Mouse (Mus musculus) MEL (cell line): Measurements from ENCODE around the gene Rbms2. TPM values are rescaled to one million over a fixed set of nuclear protein-coding genes. Genes with fewer than 3 reads are reported as not detected.
"Not testable (repeated sequence)": the region's sequence is repeated elsewhere in the genome, so short reads cannot be mapped to it uniquely, and the experiment has no call there.

Experiments used
- DNase-seq: peaks from one replicate; pipeline ENCODE4 v3.0.0; 2011; ENCODE audit warnings: low read depth, low spot score
- H3K27ac ChIP-seq: 2 replicates; pipeline ENCODE4 v1.5.1; 2012; ENCODE audit warnings: low read depth, mild to moderate bottlenecking, control low read depth, low read length, moderate library complexity; ENCODE audit not compliant: control insufficient read depth
- H3K27me3 ChIP-seq, 2 experiments: fragments of 150-350 bp in 1 of 2; sonication (generic) in 1 of 2; 2 replicates each; pipeline ENCODE4 v1.6.1; 2012; ENCODE audit warnings: low read length in 2 of 2, mild to moderate bottlenecking in 2 of 2, improper control_type of control experiment in 1 of 2, moderate library complexity in 1 of 2; ENCODE audit not compliant: insufficient read depth in 2 of 2, control insufficient read depth in 1 of 2
- H3K36me3 ChIP-seq, 2 experiments: 2 replicates each; pipeline ENCODE4 v1.6.1; 2012 to 2014; ENCODE audit warnings: low read length in 2 of 2, improper control_type of control experiment in 1 of 2, inconsistent platforms in 1 of 2, mild to moderate bottlenecking in 1 of 2; ENCODE audit not compliant: insufficient read depth in 2 of 2, control insufficient read depth in 1 of 2
- H3K4me1 ChIP-seq, 2 experiments: fragments of 150-350 bp in 1 of 2; sonication (generic) in 1 of 2; 2 replicates each; pipeline ENCODE4 v1.6.1; 2012; ENCODE audit warnings: low read length in 2 of 2, improper control_type of control experiment in 1 of 2, mild to moderate bottlenecking in 1 of 2; ENCODE audit not compliant: insufficient read depth in 2 of 2, control insufficient read depth in 1 of 2
- H3K4me3 ChIP-seq, 2 experiments: fragments of 150-350 bp in 1 of 2; sonication (generic) in 1 of 2; 2 replicates each; pipeline ENCODE4 v1.5.1; 2012; ENCODE audit warnings: low read depth in 2 of 2, low read length in 2 of 2, mild to moderate bottlenecking in 2 of 2, moderate library complexity in 2 of 2, control low read depth in 1 of 2, improper control_type of control experiment in 1 of 2; ENCODE audit not compliant: control insufficient read depth in 1 of 2, insufficient read depth in 1 of 2
- H3K79me2 ChIP-seq: 2 replicates; pipeline ENCODE4 v1.6.1; 2012; ENCODE audit warnings: mild to moderate bottlenecking, low read length, moderate library complexity; ENCODE audit not compliant: control insufficient read depth, poor library complexity, insufficient read depth
- H3K9ac ChIP-seq: 2 replicates; pipeline ENCODE4 v1.6.1; 2012; ENCODE audit warnings: low read depth, mild to moderate bottlenecking, control low read depth, low read length, moderate library complexity; ENCODE audit not compliant: control insufficient read depth, poor library complexity, severe bottlenecking
- H3K9me3 ChIP-seq: fragments of 150-350 bp; sonication (generic); replicated peaks from 2 replicates; pipeline ENCODE4 v1.6.1; 2012; ENCODE audit warnings: mild to moderate bottlenecking, low read length, improper control_type of control experiment, moderate library complexity; ENCODE audit not compliant: insufficient read depth
- CHD1 ChIP-seq: IDR thresholded peaks from 2 replicates; pipeline ENCODE4 v1.6.1; 2012; ENCODE audit warnings: low read depth, mild to moderate bottlenecking, inconsistent platforms, low read length, improper control_type of control experiment
- CHD2 ChIP-seq: IDR thresholded peaks from 2 replicates; pipeline ENCODE4 v1.6.1; 2011; ENCODE audit warnings: low read length, improper control_type of control experiment
- CTCF ChIP-seq, 3 experiments: IDR thresholded peaks in 2 of 3; conservative IDR thresholded peaks in 1 of 3; 2 replicates each; pipeline ENCODE4 v1.5.1; 2011 to 2012; ENCODE audit warnings: low read length in 3 of 3, low read depth in 2 of 3, mild to moderate bottlenecking in 2 of 3, improper control_type of control experiment in 1 of 3, inconsistent platforms in 1 of 3, mixed read lengths in 1 of 3, moderate library complexity in 1 of 3; ENCODE audit not compliant: control insufficient read depth in 1 of 3, insufficient read depth in 1 of 3, poor library complexity in 1 of 3, severe bottlenecking in 1 of 3
- GATA1 ChIP-seq: IDR thresholded peaks from 2 replicates; pipeline ENCODE4 v1.6.1; 2011; ENCODE audit warnings: low read depth, low read length, improper control_type of control experiment
- MAX ChIP-seq: IDR thresholded peaks from 2 replicates; pipeline ENCODE4 v1.6.1; 2011; ENCODE audit warnings: low read length, improper control_type of control experiment
- MAZ ChIP-seq: IDR thresholded peaks from 2 replicates; pipeline ENCODE4 v1.6.1; 2012; ENCODE audit warnings: low read depth, mild to moderate bottlenecking, inconsistent platforms, low read length, improper control_type of control experiment
- MXI1 ChIP-seq: IDR thresholded peaks from 2 replicates; pipeline ENCODE4 v1.6.1; 2011; ENCODE audit warnings: mild to moderate bottlenecking, low read depth, low read length, improper control_type of control experiment
- MYB ChIP-seq: IDR thresholded peaks from 2 replicates; pipeline ENCODE4 v1.6.1; 2011; ENCODE audit warnings: mild to moderate bottlenecking, low read depth, low read length, improper control_type of control experiment
- MYC ChIP-seq: IDR thresholded peaks from 2 replicates; pipeline ENCODE4 v1.6.1; 2011; ENCODE audit warnings: low read depth, mild to moderate bottlenecking, low read length, improper control_type of control experiment, moderate library complexity
- NRF1 ChIP-seq: IDR thresholded peaks from 2 replicates; pipeline ENCODE4 v1.6.1; 2014; ENCODE audit warnings: low read depth, mild to moderate bottlenecking, inconsistent platforms, low read length, improper control_type of control experiment, moderate library complexity; ENCODE audit not compliant: poor library complexity, insufficient read depth, severe bottlenecking
- POLR2A ChIP-seq, 2 experiments: IDR thresholded peaks; 2 replicates each; pipeline ENCODE4 v1.6.1; 2011 to 2012; ENCODE audit warnings: low read length in 2 of 2, mild to moderate bottlenecking in 2 of 2, control low read depth in 1 of 2, improper control_type of control experiment in 1 of 2, low read depth in 1 of 2, moderate library complexity in 1 of 2; ENCODE audit not compliant: control insufficient read depth in 1 of 2, insufficient read depth in 1 of 2, poor library complexity in 1 of 2
- SMC3 ChIP-seq: IDR thresholded peaks from 2 replicates; pipeline ENCODE4 v1.6.1; 2011; ENCODE audit warnings: low read depth, low read length, improper control_type of control experiment
- TCF12 ChIP-seq: IDR thresholded peaks from 2 replicates; pipeline ENCODE4 v1.6.1; 2014; ENCODE audit warnings: low read depth, mild to moderate bottlenecking, inconsistent platforms, low read length, improper control_type of control experiment, moderate library complexity
- USF1 ChIP-seq: IDR thresholded peaks from 2 replicates; pipeline ENCODE4 v1.6.1; 2014; ENCODE audit warnings: low read depth, mild to moderate bottlenecking, inconsistent platforms, low read length, improper control_type of control experiment, moderate library complexity
- USF2 ChIP-seq, 2 experiments: IDR thresholded peaks; 2 replicates each; pipeline ENCODE4 v1.6.1; 2011 to 2012; ENCODE audit warnings: improper control_type of control experiment in 2 of 2, low read length in 2 of 2, borderline replicate concordance in 1 of 2, inconsistent platforms in 1 of 2, low read depth in 1 of 2, mild to moderate bottlenecking in 1 of 2; ENCODE audit not compliant: insufficient read depth in 1 of 2
- ZC3H11A ChIP-seq: IDR thresholded peaks from 2 replicates; pipeline ENCODE4 v1.6.1; 2012; ENCODE audit warnings: low read depth, mild to moderate bottlenecking, inconsistent platforms, low read length, improper control_type of control experiment
- ZMIZ1 ChIP-seq: IDR thresholded peaks from 2 replicates; pipeline ENCODE4 v1.6.1; 2012; ENCODE audit warnings: low read depth, mild to moderate bottlenecking, inconsistent platforms, low read length, improper control_type of control experiment, moderate library complexity
- ZNF384 ChIP-seq: IDR thresholded peaks from 2 replicates; pipeline ENCODE4 v1.6.1; 2012; ENCODE audit warnings: low read depth, mild to moderate bottlenecking, inconsistent platforms, low read length, improper control_type of control experiment
- polyA plus RNA-seq, 2 experiments: library from polyadenylated mRNA; stranded (reverse) in 1 of 2; unstranded in 1 of 2; fragments of >175 nt in 1 of 2; fragments of >200 nt in 1 of 2; gene quantifications; 2 replicates each; pipeline versions ENCODE4 v1.2.1 to v1.2.4; 2012; ENCODE audit warnings: low replicate concordance in 2 of 2, low read depth in 1 of 2; ENCODE audit not compliant: insufficient read length in 2 of 2, insufficient read depth in 1 of 2, missing spikeins in 1 of 2
- total RNA-seq: library from RNA; depleted of rRNA; stranded (reverse); fragments of 300-350 nt; gene quantifications from 2 replicates; pipeline ENCODE4 v1.2.3, GENCODE M21; 2012

Rbms2 gene
- total and polyA plus RNA-seq, 3 experiments: 5.1 to 23.5 TPM; not detected in 1

GRCm38 (mm10) chr10:128175302-128175701 is 4.8 kb downstream of the Rbms2 start:
- peak overlapping the region; percentile 90 to 94 for H3K4me3 ChIP-seq
- peaks cover 0 to 8% of the 10 kb centered on the region in 2 experiments; a peak in 2 of 4 replicates for H3K36me3 ChIP-seq
- peaks cover 2% of the 10 kb centered on the region; the same call in 1 of the 2 replicates for H3K79me2 ChIP-seq
- no peak overlapping the region; the same call in 1 of the 2 replicates for H3K9ac ChIP-seq
- peaks cover 0 to 6% of the 10 kb centered on the region in 2 experiments; a peak in 1 of 4 replicates for H3K4me1 ChIP-seq
- DNase-seq: no peak
- no peak overlapping the region for H3K27ac ChIP-seq
- TF ChIP-seq SMC3 (no peak), USF1 (no peak), MAX (no peak), ZMIZ1 (no peak), ZNF384 (no peak), MXI1 (no peak; the same call in 1 of the 2 replicates), MAZ (no peak), CTCF (IDR thresholded peaks at IDR 0.05 in 2 of 3, conservative IDR thresholded peaks at IDR 0.05 in 1 of 3; ENCODE audit: control insufficient read depth in 1 of 3, insufficient read depth in 1 of 3, low read depth in 2 of 3, low read length in 3 of 3, poor library complexity in 1 of 3, severe bottlenecking in 1 of 3) (no peak), GATA1 (no peak), POLR2A (IDR thresholded peaks at IDR 0.05; ENCODE audit: control insufficient read depth in 1 of 2, insufficient read depth in 1 of 2, low read depth in 1 of 2, low read length in 2 of 2, poor library complexity in 1 of 2) (no peak), CHD1 (no peak), ZC3H11A (no peak), TCF12 (no peak), MYB (no peak), USF2 (IDR thresholded peaks at IDR 0.05; ENCODE audit: borderline replicate concordance in 1 of 2, insufficient read depth in 1 of 2, low read depth in 1 of 2, low read length in 2 of 2) (no peak), CHD2 (no peak), NRF1 (no peak), MYC (no peak)
- no peaks in the 10 kb centered on the region for H3K27me3 ChIP-seq
- no peaks in the 10 kb centered on the region for H3K9me3 ChIP-seq

- H3K9ac ChIP-seq, H3K4me1 ChIP-seq, H3K27me3 ChIP-seq, H3K27ac ChIP-seq, H3K9me3 ChIP-seq, H3K4me3 ChIP-seq, H3K79me2 ChIP-seq, H3K36me3 ChIP-seq, DNase-seq: not testable (repeated sequence)
Observed at GRCm38 (mm10) chr10:128171348-128171747, 8.7 kb downstream of the Rbms2 start.
